Mouse (Mus musculus): Measurements from ENCODE around the gene Scamp2. TPM values are rescaled to one million over a fixed set of nuclear protein-coding genes. Genes with fewer than 3 reads are reported as not detected.

Scamp2 gene
- polyA plus RNA-seq, 1 experiment from 2014 or later, result 60.6 TPM

GRCm38 (mm10) chr9:57536362-57536761, 24.4 kb upstream of the Scamp2 start:
- no peak overlapping the region for H3K9ac ChIP-seq
- peak overlapping the region; percentile 87; the same call in 1 of the 2 replicates for H3K4me2 ChIP-seq
- H3K4me3 ChIP-seq (replicated peaks), result no peak overlapping the region
- ATAC-seq (ENCODE audit: low FRiP score), result no peak
- WGBS, result 90% methylated on average over 5 of the region's 5 CpGs
- H3K4me1 ChIP-seq, result peaks cover 19% of the 10 kb centered on the region
- peaks cover 57% of the 10 kb centered on the region for H3K36me3 ChIP-seq (replicated peaks)
- no peaks in the 10 kb centered on the region for H3K9me3 ChIP-seq
- H3K27me3 ChIP-seq, result no peaks in the 10 kb centered on the region
- H3K27ac ChIP-seq, result no peak overlapping the region

- peaks cover 52% of the 10 kb centered on the region for H3K36me3 ChIP-seq (replicated peaks)
- ATAC-seq (ENCODE audit: low FRiP score), result peak; percentile 90
- WGBS, result 2% methylated on average over 45 of the region's 45 CpGs
These were observed 23.6 kb upstream of the Scamp2 start, which contains the start of gene Fam219b for GRCm38 (mm10) chr9:57537044-57537727. Gene Fam219b, plus strand, starts transcription at chr9:57537528.

DNA sequence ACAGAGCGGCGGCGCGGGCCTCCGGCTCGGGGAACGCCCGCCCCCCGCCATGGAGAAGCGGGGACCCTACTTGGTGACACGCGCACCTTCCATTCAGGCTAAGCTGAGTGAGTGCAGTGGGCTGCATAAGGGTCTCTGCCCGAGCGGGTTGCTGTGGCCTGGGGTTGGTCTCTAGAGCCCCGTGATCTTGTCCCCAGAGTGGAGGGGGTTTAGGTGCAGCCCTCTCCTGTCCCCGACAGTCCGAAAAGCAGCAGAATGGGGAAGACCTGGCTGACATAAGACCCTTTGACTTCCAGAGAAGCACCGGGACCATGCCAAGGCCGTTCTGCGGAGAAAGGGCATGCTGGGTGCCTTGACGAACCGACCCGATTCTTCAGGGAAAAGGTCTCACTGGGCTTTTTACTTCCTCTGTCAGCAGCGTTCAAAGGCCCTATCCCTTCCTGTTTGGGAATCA, 23.0 kb upstream of the Scamp2 start:
- peak overlapping the region; percentile 88 for H3K4me3 ChIP-seq (replicated peaks)
- peak overlapping the region; percentile 83 for H3K9ac ChIP-seq
- H3K9me3 ChIP-seq, result no peaks in the 10 kb centered on the region
- peaks cover 52% of the 10 kb centered on the region for H3K36me3 ChIP-seq (replicated peaks)
- WGBS, result 0% methylated on average over 24 of the region's 24 CpGs
- H3K27me3 ChIP-seq, result no peaks in the 10 kb centered on the region
- peaks cover 19% of the 10 kb centered on the region for H3K4me1 ChIP-seq
- peak overlapping the region; percentile 87 for H3K4me2 ChIP-seq
- ATAC-seq (ENCODE audit: low FRiP score), result peak; percentile 77; the same call in 1 of the 2 replicates
- peak overlapping the region; percentile 86 for H3K27ac ChIP-seq

More at GRCm38 (mm10) chr9:57537044-57537727, 23.6 kb upstream of the Scamp2 start, which contains the start of gene Fam219b:
- Histone ChIP-seq H3K27ac (peak within 1 kb of the TSS; percentile 86), H3K4me2 (peak within 1 kb of the TSS; percentile 87), H3K4me1 (peaks cover 19% of the 10 kb centered on the region), H3K9me3 (no peaks in the 10 kb centered on the region), H3K9ac (peak within 1 kb of the TSS; percentile 83), H3K27me3 (no peaks in the 10 kb centered on the region), H3K4me3 (replicated peaks) (peak within 1 kb of the TSS; percentile 88)

- no peak for ATAC-seq (ENCODE audit: low FRiP score)
- no peak overlapping the region for H3K4me3 ChIP-seq (replicated peaks)
- H3K4me2 ChIP-seq, result no peak overlapping the region
- no peaks in the 10 kb centered on the region for H3K27me3 ChIP-seq
- peaks cover 55% of the 10 kb centered on the region for H3K36me3 ChIP-seq (replicated peaks)
- H3K27ac ChIP-seq, result no peak overlapping the region
- no peak overlapping the region for H3K9ac ChIP-seq
- WGBS, result 91% methylated on average over 2 of the region's 2 CpGs
- peaks cover 19% of the 10 kb centered on the region for H3K4me1 ChIP-seq
- no peaks in the 10 kb centered on the region for H3K9me3 ChIP-seq
These were observed 21.2 kb upstream of the Scamp2 start for GRCm38 (mm10) chr9:57539550-57539949.

GRCm38 (mm10) chr9:57541312-57541711, 19.4 kb upstream of the Scamp2 start:
- Histone ChIP-seq H3K27ac (no peak overlapping the region), H3K4me1 (peaks cover 19% of the 10 kb centered on the region), H3K4me3 (replicated peaks) (no peak overlapping the region), H3K4me2 (no peak overlapping the region), H3K9me3 (no peaks in the 10 kb centered on the region), H3K36me3 (replicated peaks) (peaks cover 68% of the 10 kb centered on the region), H3K9ac (no peak overlapping the region), H3K27me3 (no peaks in the 10 kb centered on the region)
- no peak for ATAC-seq (ENCODE audit: low FRiP score)
- 12% methylated on average over 1 of the region's 1 CpGs for WGBS

DNA sequence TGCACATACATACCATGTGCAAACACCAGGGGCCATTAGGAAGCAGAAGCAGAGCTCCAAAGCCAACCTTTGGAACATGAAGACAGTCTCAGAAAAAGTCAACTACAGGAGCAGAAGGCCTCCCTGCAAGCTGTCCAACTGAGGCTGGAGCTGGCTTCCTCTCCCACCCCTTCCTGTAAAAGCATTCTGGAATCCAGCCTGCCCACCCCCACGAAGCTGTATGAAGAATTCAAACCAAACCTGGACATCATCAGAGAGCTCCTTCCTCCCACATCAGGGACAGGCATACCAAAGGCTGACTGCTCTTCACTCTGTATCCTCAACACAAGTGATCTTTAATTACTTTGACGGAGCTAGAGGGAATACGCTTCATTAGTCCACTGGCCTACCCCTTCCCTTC, 16.8 kb upstream of the Scamp2 start:
- no peaks in the 10 kb centered on the region for H3K9me3 ChIP-seq
- H3K36me3 ChIP-seq (replicated peaks), result peaks cover 90% of the 10 kb centered on the region
- H3K9ac ChIP-seq, result no peak overlapping the region
- 79% methylated on average over 3 of the region's 3 CpGs for WGBS
- peaks cover 3% of the 10 kb centered on the region for H3K4me1 ChIP-seq
- H3K4me3 ChIP-seq (replicated peaks), result no peak overlapping the region
- H3K27me3 ChIP-seq, result no peaks in the 10 kb centered on the region
- H3K4me2 ChIP-seq, result no peak overlapping the region
- ATAC-seq (ENCODE audit: low FRiP score), result no peak
- H3K27ac ChIP-seq, result no peak overlapping the region

DNA sequence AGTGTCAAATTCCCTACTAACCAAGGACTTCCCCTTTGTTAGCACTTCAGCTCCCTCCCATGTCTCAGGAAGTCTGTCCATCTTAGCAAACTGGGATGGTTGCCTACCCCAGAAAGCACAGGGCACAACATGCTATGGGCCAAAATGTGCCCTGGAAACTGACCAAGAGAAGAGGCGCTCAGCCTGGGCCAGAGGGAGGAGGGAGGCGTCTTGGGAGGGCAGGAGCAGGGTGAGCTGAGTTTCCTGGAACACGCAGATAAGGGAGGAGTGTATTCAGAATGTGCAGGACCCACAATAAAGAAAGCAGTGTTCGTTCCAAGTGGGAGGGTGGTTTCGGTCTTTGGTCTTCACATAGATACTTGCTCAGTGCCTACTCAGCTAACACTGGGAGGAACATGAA, 13.5 kb upstream of the Scamp2 start:
- Histone ChIP-seq H3K4me2 (no peak overlapping the region), H3K4me1 (peaks cover 7% of the 10 kb centered on the region), H3K36me3 (replicated peaks) (peaks cover 83% of the 10 kb centered on the region), H3K9me3 (no peaks in the 10 kb centered on the region), H3K27ac (no peak overlapping the region), H3K9ac (no peak overlapping the region), H3K4me3 (replicated peaks) (no peak overlapping the region), H3K27me3 (no peaks in the 10 kb centered on the region)
- no peak for ATAC-seq (ENCODE audit: low FRiP score)
- WGBS, result 85% methylated on average over 5 of the region's 5 CpGs

DNA sequence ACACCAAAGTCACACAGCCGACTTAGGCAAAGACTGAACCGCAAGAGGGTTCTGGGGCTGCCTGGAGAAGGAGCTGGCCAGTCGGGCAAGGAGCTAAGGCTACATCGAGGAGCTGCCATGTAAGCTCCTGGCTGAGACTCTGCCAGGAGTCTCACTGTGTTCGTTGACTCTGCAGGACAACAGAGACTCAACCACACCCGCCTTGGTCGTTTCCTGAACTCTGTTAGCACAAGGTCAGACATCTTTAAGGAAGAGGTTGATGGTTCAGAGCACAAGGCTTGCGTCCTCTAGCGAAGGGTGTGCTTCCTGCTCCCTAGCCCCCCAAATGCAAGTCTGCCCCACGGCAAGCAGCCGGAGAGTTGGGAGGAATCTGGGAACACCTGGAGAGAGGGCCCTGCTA, 12.9 kb upstream of the Scamp2 start:
- Histone ChIP-seq H3K36me3 (replicated peaks) (peaks cover 77% of the 10 kb centered on the region), H3K27me3 (no peaks in the 10 kb centered on the region), H3K4me2 (no peak overlapping the region), H3K27ac (no peak overlapping the region), H3K9me3 (no peaks in the 10 kb centered on the region), H3K4me3 (replicated peaks) (no peak overlapping the region), H3K4me1 (peaks cover 7% of the 10 kb centered on the region), H3K9ac (no peak overlapping the region)
- no peak for ATAC-seq (ENCODE audit: low FRiP score)
- 91% methylated on average over 11 of the region's 11 CpGs for WGBS

DNA sequence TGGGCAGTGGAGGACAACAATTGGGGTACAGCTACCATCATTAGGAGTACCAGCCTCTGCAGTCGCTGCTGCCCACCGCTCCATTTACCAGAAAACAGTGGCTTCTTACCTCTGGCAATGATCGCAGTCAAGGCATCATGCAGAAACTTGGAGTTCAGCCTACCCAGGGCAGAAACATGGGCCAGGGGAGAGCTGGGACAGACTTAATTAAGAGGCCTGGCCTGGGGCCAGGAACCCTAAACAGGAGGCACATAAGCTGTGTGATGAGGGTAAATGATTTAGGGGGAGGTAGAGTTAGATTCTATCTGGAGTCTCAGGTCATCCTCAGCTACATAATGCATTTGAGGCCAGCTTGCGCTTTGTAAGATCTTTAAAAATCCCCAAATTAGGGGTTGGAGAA, 11.6 kb upstream of the Scamp2 start:
- Histone ChIP-seq H3K4me1 (peaks cover 14% of the 10 kb centered on the region), H3K27ac (peak overlapping the region; percentile 53; the same call in 1 of the 2 replicates), H3K4me2 (no peak overlapping the region), H3K4me3 (replicated peaks) (no peak overlapping the region), H3K9ac (no peak overlapping the region), H3K27me3 (no peaks in the 10 kb centered on the region), H3K36me3 (replicated peaks) (peaks cover 64% of the 10 kb centered on the region), H3K9me3 (no peaks in the 10 kb centered on the region)
- no peak for ATAC-seq (ENCODE audit: low FRiP score)
- WGBS, result 92% methylated on average over 4 of the region's 4 CpGs

- Histone ChIP-seq H3K4me2 (no peak overlapping the region), H3K4me3 (replicated peaks) (no peak overlapping the region), H3K27ac (no peak overlapping the region), H3K4me1 (peaks cover 18% of the 10 kb centered on the region), H3K9me3 (no peaks in the 10 kb centered on the region), H3K9ac (no peak overlapping the region), H3K27me3 (no peaks in the 10 kb centered on the region), H3K36me3 (replicated peaks) (peaks cover 53% of the 10 kb centered on the region)
- no peak for ATAC-seq (ENCODE audit: low FRiP score)
- WGBS, result 91% methylated on average over 11 of the region's 11 CpGs
These were observed 10.4 kb upstream of the Scamp2 start for GRCm38 (mm10) chr9:57550126-57550862.

GRCm38 (mm10) chr9:57552139-57552887, 8.4 kb upstream of the Scamp2 start, which contains the start of gene Mpi:
Gene Mpi, minus strand, starts transcription at chr9:57552763.
- H3K9me3 ChIP-seq, result no peaks in the 10 kb centered on the region
- H3K27me3 ChIP-seq, result no peaks in the 10 kb centered on the region
- peaks cover 18% of the 10 kb centered on the region for H3K4me1 ChIP-seq
- 3% methylated on average over 28 of the region's 28 CpGs for WGBS
- peak; percentile 72 for ATAC-seq (ENCODE audit: low FRiP score)
- H3K4me3 ChIP-seq (replicated peaks), result peak within 1 kb of the TSS; percentile 72
- H3K36me3 ChIP-seq (replicated peaks), result peaks cover 35% of the 10 kb centered on the region
- no peak within 1 kb of the TSS for H3K27ac ChIP-seq
- peak within 1 kb of the TSS; percentile 74 for H3K9ac ChIP-seq
- peak within 1 kb of the TSS; percentile 85 for H3K4me2 ChIP-seq

DNA sequence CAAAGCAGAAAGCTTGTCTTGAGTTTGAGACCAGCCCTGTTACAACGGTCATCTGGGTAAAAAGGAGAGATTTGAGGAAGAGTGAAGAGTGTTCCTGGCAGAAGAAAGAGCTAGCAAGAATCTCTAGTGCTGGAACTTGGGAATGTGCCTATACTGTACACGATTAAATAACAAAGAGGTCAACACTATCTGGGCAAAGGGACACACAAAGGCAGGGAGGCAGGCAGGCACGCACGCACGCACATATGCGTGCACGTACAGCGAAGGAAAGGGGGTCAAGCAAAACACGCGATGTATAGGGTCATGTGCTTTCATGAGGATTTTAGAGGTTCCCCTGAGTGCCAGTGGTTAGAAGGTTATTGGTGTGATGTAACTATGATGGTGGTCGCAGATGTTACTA, 7.6 kb upstream of the Scamp2 start:
- Histone ChIP-seq H3K4me3 (replicated peaks) (no peak overlapping the region), H3K4me2 (no peak overlapping the region), H3K9me3 (no peaks in the 10 kb centered on the region), H3K36me3 (replicated peaks) (peaks cover 26% of the 10 kb centered on the region), H3K9ac (no peak overlapping the region), H3K27me3 (no peaks in the 10 kb centered on the region), H3K27ac (no peak overlapping the region), H3K4me1 (peaks cover 18% of the 10 kb centered on the region)
- ATAC-seq (ENCODE audit: low FRiP score), result no peak
- WGBS, result 66% methylated on average over 11 of the region's 11 CpGs

Data from forebrain, embryonic 12.5 days (tissue).